Mouse (Mus musculus): ENCODE measurements around the gene Islr.

DNA sequence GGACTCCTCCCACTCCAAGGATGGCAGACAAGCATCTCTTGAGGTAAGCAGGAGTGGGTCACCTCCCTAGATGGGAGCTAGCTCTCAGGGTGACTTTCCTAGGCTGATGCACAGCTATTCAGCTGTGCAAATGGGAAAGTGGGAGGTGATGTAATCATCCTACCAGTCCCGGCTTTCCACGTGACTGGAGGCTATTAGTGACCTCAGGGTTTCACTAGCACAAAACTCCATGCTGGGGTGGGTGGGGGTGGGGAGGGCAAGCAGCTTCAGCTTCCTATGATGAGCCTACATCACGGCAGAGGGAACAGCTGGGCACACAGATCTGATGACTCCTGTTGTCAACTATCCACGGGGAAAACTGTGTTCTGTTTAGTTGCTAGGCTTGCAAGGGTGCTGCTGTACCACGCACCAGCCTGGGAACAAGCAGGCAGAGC is 29.3 kb downstream of the Islr start:
- TF ChIP-seq CTCF (IDR thresholded peaks at IDR 0.05; ENCODE audit: low read depth, low read length): no peak
- TF ChIP-seq GATA1 (IDR thresholded peaks at IDR 0.05; ENCODE audit: borderline replicate concordance, low read length): no peak
